Comparison of ENCODE assay signal across 8 mouse cellular contexts in genomic region chr16:33587283-33588127, GRCm38 (mm10).
DNase-seq lines count a peak whose midpoint lies in the region; ATAC-seq and TF ChIP-seq lines count a peak whose summit lies in the region.

No protein-coding gene starts in this region.

- H3K9me3 ChIP-seq in forebrain, embryonic 12.5 days, result no peaks in the 10 kb centered on the region
- no peaks in the 10 kb centered on the region for H3K9me3 ChIP-seq in forebrain, embryonic 13.5 days (replicated peaks)
- no peaks in the 10 kb centered on the region for H3K9me3 ChIP-seq in intestine, embryonic 16.5 days (ENCODE audit: control insufficient read depth, low read length)
- H3K9me3 ChIP-seq in lung, postnatal 0 days (ENCODE audit: low read length), result no peaks in the 10 kb centered on the region

- no peak overlapping the region for H3K9ac ChIP-seq in forebrain, embryonic 12.5 days
- no peak overlapping the region for H3K9ac ChIP-seq in forebrain, embryonic 13.5 days
- no peak overlapping the region for H3K9ac ChIP-seq in intestine, embryonic 16.5 days (ENCODE audit: low read depth, low read length)
- H3K9ac ChIP-seq in lung, postnatal 0 days (replicated peaks; ENCODE audit: low read depth), result no peak overlapping the region

- H3K27ac ChIP-seq in forebrain, embryonic 12.5 days, result 0 out of 2 replicates have a peak overlapping the region, but pooled peaks have one; percentile 42
- H3K27ac ChIP-seq in forebrain, embryonic 13.5 days, result no peak overlapping the region
- H3K27ac ChIP-seq in intestine, embryonic 16.5 days (ENCODE audit: low read length), result peak overlapping the region; percentile 65
- H3K27ac ChIP-seq in lung, postnatal 0 days (ENCODE audit: low read length), result peak overlapping the region; percentile 76

- no peak for TF ChIP-seq CTCF in lung, postnatal 0 days (IDR thresholded peaks at IDR 0.05)

- no peaks in the 10 kb centered on the region for H3K36me3 ChIP-seq in forebrain, embryonic 12.5 days (replicated peaks)
- H3K36me3 ChIP-seq in forebrain, embryonic 13.5 days (ENCODE audit: poor library complexity, severe bottlenecking), result no peaks in the 10 kb centered on the region
- no peaks in the 10 kb centered on the region for H3K36me3 ChIP-seq in intestine, embryonic 16.5 days (ENCODE audit: control insufficient read depth, insufficient read depth, low read length)
- H3K36me3 ChIP-seq in lung, postnatal 0 days (ENCODE audit: insufficient read depth, low read length), result no peaks in the 10 kb centered on the region

- ATAC-seq in forebrain, embryonic 12.5 days (ENCODE audit: low FRiP score), result no peak
- no peak for ATAC-seq in forebrain, embryonic 13.5 days
- peak; percentile 27; the same call in 1 of the 2 replicates for ATAC-seq in intestine, embryonic 16.5 days
- ATAC-seq in lung, postnatal 0 days, result peak; percentile 60

- peak; percentile 56 to 75 for DNase-seq in gastrocnemius, adult 8-10 months (ENCODE audit: low spot score in 2 of 2)
- peak; percentile 84 for DNase-seq in lung, postnatal 0 days (ENCODE audit: low spot score)
- DNase-seq in right cerebral cortex, postnatal 36 days (ENCODE audit: low spot score in 2 of 2), result no peak
- DNase-seq in Muller cell, postnatal 12 days (ENCODE audit: inconsistent ontology term), result no peak
- DNase-seq in thymus, postnatal 25 days, result no peak

- H3K4me1 ChIP-seq in forebrain, embryonic 12.5 days, result peaks cover 39% of the 10 kb centered on the region
- peaks cover 24% of the 10 kb centered on the region for H3K4me1 ChIP-seq in forebrain, embryonic 13.5 days
- peaks cover 27% of the 10 kb centered on the region for H3K4me1 ChIP-seq in intestine, embryonic 16.5 days (ENCODE audit: control insufficient read depth, insufficient read depth, low read length)
- H3K4me1 ChIP-seq in lung, postnatal 0 days (ENCODE audit: insufficient read depth, low read depth, low read length), result peaks cover 13% of the 10 kb centered on the region; the same call in 1 of the 2 replicates

- H3K27me3 ChIP-seq in forebrain, embryonic 12.5 days, result no peaks in the 10 kb centered on the region
- no peaks in the 10 kb centered on the region for H3K27me3 ChIP-seq in forebrain, embryonic 13.5 days
- no peaks in the 10 kb centered on the region for H3K27me3 ChIP-seq in intestine, embryonic 16.5 days (replicated peaks; ENCODE audit: control insufficient read depth, insufficient read depth, low read length)
- no peaks in the 10 kb centered on the region for H3K27me3 ChIP-seq in lung, postnatal 0 days (replicated peaks; ENCODE audit: insufficient read depth, low read length)

- WGBS in forebrain, embryonic 12.5 days, result 78% methylated on average over 16 of the region's 16 CpGs
- WGBS in forebrain, embryonic 13.5 days, result 76% methylated on average over 16 of the region's 16 CpGs
- 62% methylated on average over 16 of the region's 16 CpGs for WGBS in intestine, embryonic 16.5 days
- WGBS in lung, postnatal 0 days, result 62% methylated on average over 16 of the region's 16 CpGs

- no peak overlapping the region for H3K4me3 ChIP-seq in forebrain, embryonic 12.5 days (replicated peaks)
- no peak overlapping the region for H3K4me3 ChIP-seq in forebrain, embryonic 13.5 days
- no peak overlapping the region for H3K4me3 ChIP-seq in intestine, embryonic 16.5 days (ENCODE audit: low read length)
- no peak overlapping the region for H3K4me3 ChIP-seq in lung, postnatal 0 days (ENCODE audit: low read depth, low read length)

- TF ChIP-seq EP300 in lung, postnatal 0 days (IDR thresholded peaks at IDR 0.05), result 0 out of 2 replicates have a peak, but pooled peaks have one; percentile 30

- H3K4me2 ChIP-seq in forebrain, embryonic 12.5 days, result no peak overlapping the region
- no peak overlapping the region for H3K4me2 ChIP-seq in forebrain, embryonic 13.5 days
- H3K4me2 ChIP-seq in intestine, embryonic 16.5 days (ENCODE audit: low read depth, low read length), result no peak overlapping the region
- H3K4me2 ChIP-seq in lung, postnatal 0 days (replicated peaks; ENCODE audit: low read depth, low read length), result no peak overlapping the region

Comparison
In these comparisons a context has a peak if more than half of its experiments do, and no peak if none do; other contexts are left out.
1. ATAC-seq: peak in intestine, embryonic 16.5 days (single experiment) and lung, postnatal 0 days (single experiment); none in forebrain, embryonic 12.5 days (single experiment) and forebrain, embryonic 13.5 days (single experiment).
2. DNase-seq: peak in gastrocnemius, adult 8-10 months (2 of 2) and lung, postnatal 0 days (single experiment); none in right cerebral cortex, postnatal 36 days (0 of 2), Muller cell, postnatal 12 days (single experiment) and thymus, postnatal 25 days (single experiment).